ENCODE assay signal across 22 mouse cellular contexts in genomic region chr5:76674022-76674653, GRCm38 (mm10).
"Had no signal": no experiment of that assay in that cellular context is flagged by ENCODE, and none has a peak within 500 bp of the region (broad histone marks: within the 10 kb centered on the region; RNA-seq: fewer than 3 reads in every experiment).

No protein-coding gene starts in this region.

- H3K4me2 ChIP-seq: liver, embryonic 13.5 days; liver, embryonic 15.5 days; lung, embryonic 15.5 days; midbrain, embryonic 12.5 days; neural tube, embryonic 13.5 days; neural tube, embryonic 15.5 days; stomach, embryonic 15.5 days had no signal

- H3K27ac ChIP-seq: liver, embryonic 13.5 days; liver, embryonic 15.5 days; lung, embryonic 15.5 days; macrophage; midbrain, embryonic 10.5 days; midbrain, embryonic 12.5 days; neural tube, embryonic 13.5 days; neural tube, embryonic 15.5 days; stomach, embryonic 15.5 days; stomach, postnatal 0 days had no signal

- H3K4me1 ChIP-seq: lung, embryonic 15.5 days; midbrain, embryonic 10.5 days; midbrain, embryonic 12.5 days; stomach, embryonic 15.5 days had no signal

- ATAC-seq: liver, postnatal 0 days; lung, postnatal 0 days; midbrain, embryonic 16.5 days had no signal

- DNase-seq: liver, embryonic 13.5 days; liver, postnatal 0 days; lung, adult 2 months; lung, postnatal 14 days; lung, postnatal 36 days; midbrain, embryonic 14.5 days; right cerebral cortex, postnatal 14 days; thymus, adult 2 months; thymus, postnatal 25 days; thymus, postnatal 4 days had no signal

- H3K9ac ChIP-seq: liver, embryonic 13.5 days; liver, embryonic 15.5 days; liver, postnatal 0 days; lung, embryonic 15.5 days; midbrain, embryonic 12.5 days; neural tube, embryonic 13.5 days; neural tube, embryonic 15.5 days; stomach, embryonic 15.5 days had no signal

- H3K9me3 ChIP-seq: liver, embryonic 13.5 days; liver, embryonic 15.5 days; lung, embryonic 15.5 days; midbrain, embryonic 10.5 days; midbrain, embryonic 12.5 days; neural tube, embryonic 13.5 days; neural tube, embryonic 15.5 days; stomach, embryonic 15.5 days had no signal

- H3K27me3 ChIP-seq: liver, embryonic 13.5 days; liver, embryonic 15.5 days; lung, embryonic 15.5 days; midbrain, embryonic 12.5 days; neural tube, embryonic 13.5 days; neural tube, embryonic 15.5 days; stomach, embryonic 15.5 days had no signal

- H3K36me3 ChIP-seq: liver, embryonic 13.5 days; liver, embryonic 15.5 days; lung, embryonic 15.5 days; neural tube, embryonic 15.5 days; stomach, embryonic 15.5 days had no signal

- H3K4me3 ChIP-seq: liver, embryonic 13.5 days; liver, embryonic 15.5 days; lung, embryonic 15.5 days; midbrain, embryonic 10.5 days; midbrain, embryonic 12.5 days; myocyte; neural tube, embryonic 13.5 days; neural tube, embryonic 15.5 days; stomach, embryonic 15.5 days had no signal
